Mouse (Mus musculus) CH12.LX (cell line): Measurements from ENCODE around the gene Strn. TPM values are rescaled to one million over a fixed set of nuclear protein-coding genes. Genes with fewer than 3 reads are reported as not detected.

Experiments used
- DNase-seq: peaks from one replicate; pipeline ENCODE4 v3.0.0-alpha.2; 2013; ENCODE audit errors: extremely low read depth
- H3K27ac ChIP-seq: 2 replicates; pipeline ENCODE4 v1.5.1; 2012; ENCODE audit warnings: low read depth, mild to moderate bottlenecking, control low read depth, moderate library complexity; ENCODE audit not compliant: insufficient read depth
- H3K27me3 ChIP-seq: replicated peaks from 2 replicates; pipeline ENCODE3; 2012; ENCODE audit warnings: inconsistent platforms
- H3K36me3 ChIP-seq, 2 experiments: replicated peaks in 1 of 2; 2 replicates each; pipeline versions ENCODE3 to v1.6.1; 2012; ENCODE audit warnings: inconsistent platforms in 1 of 2, low read length in 1 of 2, mild to moderate bottlenecking in 1 of 2, mixed read lengths in 1 of 2, moderate library complexity in 1 of 2; ENCODE audit not compliant: control insufficient read depth in 1 of 2, insufficient read depth in 1 of 2
- H3K4me1 ChIP-seq, 2 experiments: 2 replicates each; pipeline ENCODE4 v1.6.1; 2012; ENCODE audit warnings: inconsistent platforms in 1 of 2, moderate library complexity in 1 of 2; ENCODE audit not compliant: insufficient read depth in 2 of 2, control insufficient read depth in 1 of 2
- H3K4me2 ChIP-seq: 2 replicates; pipeline ENCODE4 v1.6.1; 2012; ENCODE audit warnings: low read depth, mild to moderate bottlenecking, control low read depth; ENCODE audit not compliant: poor library complexity, insufficient read depth, severe bottlenecking
- H3K4me3 ChIP-seq, 3 experiments: fragments of 150-350 bp in 1 of 3; sonication (generic) in 1 of 3; replicated peaks in 1 of 3; 2 replicates each; pipeline versions ENCODE3 to v1.5.1; 2011 to 2012; ENCODE audit warnings: low read depth in 2 of 3, low read length in 2 of 3, mild to moderate bottlenecking in 2 of 3, moderate library complexity in 2 of 3, control low read depth in 1 of 3, improper control_type of control experiment in 1 of 3, inconsistent platforms in 1 of 3, mixed read lengths in 1 of 3; ENCODE audit not compliant: poor library complexity in 1 of 3
- H3K79me2 ChIP-seq: replicated peaks from 2 replicates; pipeline ENCODE4 v1.6.1; 2012; ENCODE audit warnings: mild to moderate bottlenecking, moderate library complexity; ENCODE audit not compliant: control insufficient read depth, poor library complexity, insufficient read depth, severe bottlenecking; ENCODE audit errors: extremely low read depth
- H3K9ac ChIP-seq: 2 replicates; pipeline ENCODE4 v1.6.1; 2012; ENCODE audit warnings: low read depth, mild to moderate bottlenecking, control low read depth, moderate library complexity; ENCODE audit not compliant: insufficient read depth
- H3K9me3 ChIP-seq: replicated peaks from 2 replicates; pipeline ENCODE3; 2012; ENCODE audit warnings: low read length, inconsistent platforms, mixed read lengths
- CHD1 ChIP-seq: IDR thresholded peaks from 2 replicates; pipeline ENCODE4 v1.6.1; 2012; ENCODE audit warnings: low read depth, low read length, improper control_type of control experiment, inconsistent platforms
- CHD2 ChIP-seq: IDR thresholded peaks from 2 replicates; pipeline ENCODE4 v1.6.1; 2011; ENCODE audit warnings: low read length, improper control_type of control experiment
- E2F4 ChIP-seq: IDR thresholded peaks from 2 replicates; pipeline ENCODE4 v1.6.1; 2011; ENCODE audit warnings: low read depth, low read length, improper control_type of control experiment; ENCODE audit not compliant: insufficient replicate concordance
- ELF1 ChIP-seq: IDR thresholded peaks from 2 replicates; pipeline ENCODE4 v1.6.1; 2014; ENCODE audit warnings: low read depth, mild to moderate bottlenecking, inconsistent platforms, low read length, improper control_type of control experiment
- EP300 ChIP-seq: IDR thresholded peaks from 2 replicates; pipeline ENCODE4 v1.6.1; 2011; ENCODE audit warnings: low read length, improper control_type of control experiment
- GABPA ChIP-seq: IDR thresholded peaks from 2 replicates; pipeline ENCODE4 v1.6.1; 2012; ENCODE audit warnings: low read depth, low read length, improper control_type of control experiment, inconsistent platforms; ENCODE audit not compliant: insufficient replicate concordance
- JUN ChIP-seq: IDR thresholded peaks from 2 replicates; pipeline ENCODE4 v1.6.1; 2011; ENCODE audit warnings: low read depth, mild to moderate bottlenecking, low read length, improper control_type of control experiment, moderate library complexity; ENCODE audit not compliant: insufficient read depth
- JUND ChIP-seq: conservative IDR thresholded peaks from 2 replicates; pipeline ENCODE4 v1.6.1; 2011; ENCODE audit warnings: low read depth, low read length, improper control_type of control experiment
- MAX ChIP-seq: IDR thresholded peaks from 2 replicates; pipeline ENCODE4 v1.6.1; 2011; ENCODE audit warnings: low read length, improper control_type of control experiment
- MAZ ChIP-seq: IDR thresholded peaks from 2 replicates; pipeline ENCODE4 v1.6.1; 2012; ENCODE audit warnings: low read depth, mild to moderate bottlenecking, inconsistent platforms, low read length, improper control_type of control experiment, moderate library complexity
- MEF2A ChIP-seq: IDR thresholded peaks from 2 replicates; pipeline ENCODE4 v1.6.1; 2014; ENCODE audit warnings: low read depth, mild to moderate bottlenecking, inconsistent platforms, low read length, improper control_type of control experiment, borderline replicate concordance
- MYC ChIP-seq: IDR thresholded peaks from 2 replicates; pipeline ENCODE4 v1.6.1; 2011; ENCODE audit warnings: low read depth, mild to moderate bottlenecking, improper control_type of control experiment, low read length
- NRF1 ChIP-seq: IDR thresholded peaks from 2 replicates; pipeline ENCODE4 v1.6.1; 2014; ENCODE audit warnings: low read depth, mild to moderate bottlenecking, inconsistent platforms, low read length, improper control_type of control experiment, moderate library complexity
- PAX5 ChIP-seq: IDR thresholded peaks from 2 replicates; pipeline ENCODE4 v1.6.1; 2012; ENCODE audit warnings: low read length, inconsistent platforms, mixed read lengths
- POLR2A ChIP-seq: IDR thresholded peaks from 2 replicates; pipeline ENCODE4 v1.6.1; 2011; ENCODE audit warnings: low read depth, mild to moderate bottlenecking, improper control_type of control experiment, low read length
- POLR2AphosphoS2 ChIP-seq: IDR thresholded peaks from 2 replicates; pipeline ENCODE4 v1.6.1; 2011; ENCODE audit warnings: low read depth, low read length, improper control_type of control experiment
- RAD21 ChIP-seq: IDR thresholded peaks from 2 replicates; pipeline ENCODE4 v1.6.1; 2011; ENCODE audit warnings: low read depth, mild to moderate bottlenecking, low read length, improper control_type of control experiment, moderate library complexity
- RCOR1 ChIP-seq: conservative IDR thresholded peaks from 2 replicates; pipeline ENCODE4 v1.6.1; 2012; ENCODE audit warnings: low read depth, mild to moderate bottlenecking, inconsistent platforms, low read length, improper control_type of control experiment
- TCF12 ChIP-seq: IDR thresholded peaks from 2 replicates; pipeline ENCODE4 v1.6.1; 2014; ENCODE audit warnings: low read depth, mild to moderate bottlenecking, inconsistent platforms, low read length, improper control_type of control experiment
- USF2 ChIP-seq: conservative IDR thresholded peaks from 2 replicates; pipeline ENCODE4 v1.6.1; 2011; ENCODE audit warnings: low read depth, low read length, improper control_type of control experiment
- ZC3H11A ChIP-seq: IDR thresholded peaks from 2 replicates; pipeline ENCODE4 v1.6.1; 2012; ENCODE audit warnings: low read depth, mild to moderate bottlenecking, inconsistent platforms, low read length, improper control_type of control experiment
- ZMIZ1 ChIP-seq: IDR thresholded peaks from 2 replicates; pipeline ENCODE4 v1.6.1; 2012; ENCODE audit warnings: low read depth, mild to moderate bottlenecking, inconsistent platforms, low read length, improper control_type of control experiment
- dilution Hi-C: fragments of 300-500 bp; cut with MboI; formaldehyde crosslinking; loops from 2 replicates; pipeline ENCODE4 v1.14.3; 2020; ENCODE audit warnings: low sequenced_read_pairs; ENCODE audit not compliant: extremely low pct_unique_long_range_greater_than_20kb, extremely low pct_ligation_motif_present
- in situ Hi-C: fragments of 300-500 bp; cut with MboI; formaldehyde crosslinking; loops from 3 replicates; pipeline ENCODE4 v1.14.3; 2019; ENCODE audit warnings: low sequenced_read_pairs, low pct_ligation_motif_present, low pct_unique_long_range_greater_than_20kb, mixed read lengths
- polyA plus RNA-seq: library from polyadenylated mRNA; unstranded; fragments of >175 nt; gene quantifications from 2 replicates; pipeline ENCODE4 v1.2.1, GENCODE M21; 2012; ENCODE audit warnings: low read depth; ENCODE audit not compliant: insufficient read length
- total RNA-seq, 2 experiments: library from RNA; depleted of rRNA; stranded (reverse); fragments of 300-350 nt in 1 of 2; fragments of >200 nt in 1 of 2; gene quantifications; 2 replicates each; pipeline ENCODE4 v1.2.3; 2012 to 2014

Gene Strn
- total and polyA plus RNA-seq, 3 experiments: 9.9 to 14.3 (median 12.3) TPM

DNA sequence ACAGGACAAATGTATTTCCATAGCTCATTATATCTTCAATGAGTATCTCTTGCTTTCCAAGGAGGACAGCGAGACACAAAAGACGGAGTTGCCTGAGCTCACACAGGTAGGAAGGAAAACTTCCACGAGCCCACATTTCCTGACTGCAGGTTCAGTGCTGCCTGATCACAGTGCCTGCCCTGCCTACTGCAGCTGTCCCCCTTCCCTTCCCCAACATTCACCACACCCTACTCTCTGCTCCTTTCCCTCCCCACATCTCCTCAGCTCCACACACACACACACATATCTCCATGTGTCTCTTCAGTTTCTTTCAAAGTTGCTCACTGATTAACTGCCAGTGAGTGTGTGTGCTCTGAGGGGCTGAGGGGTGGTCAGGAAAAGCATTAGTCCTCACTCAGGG lies 96.6 kb downstream of the Strn start:
- H3K4me1 ChIP-seq: peaks cover 0 to 11% of the 10 kb centered on the region in 2 experiments; a peak in 2 of 4 replicates
- TF ChIP-seq ZMIZ1 (no peak), ZC3H11A (no peak), POLR2AphosphoS2 (no peak), EP300 (no peak), MEF2A (no peak), RAD21 (no peak), CHD1 (no peak), TCF12 (no peak), JUN (no peak), JUND (no peak), MAZ (no peak), USF2 (no peak), GABPA (no peak), NRF1 (no peak), POLR2A (no peak), CHD2 (no peak), PAX5 (no peak), E2F4 (no peak)
- TF ChIP-seq, all 38 proteins: peak for 0
- no peaks in the 10 kb centered on the region for H3K27me3 ChIP-seq
- in situ Hi-C loops: no loop called here
- H3K79me2 ChIP-seq: no peaks in the 10 kb centered on the region
- H3K36me3 ChIP-seq: peaks cover 0 to 2% of the 10 kb centered on the region in 2 experiments
- H3K4me3 ChIP-seq: no peak overlapping the region
- no peaks in the 10 kb centered on the region for H3K9me3 ChIP-seq
- dilution Hi-C loops: no loop called here
- no peak for DNase-seq
- H3K4me2 ChIP-seq: no peak overlapping the region
- H3K27ac ChIP-seq: no peak overlapping the region
- no peak overlapping the region for H3K9ac ChIP-seq

DNA sequence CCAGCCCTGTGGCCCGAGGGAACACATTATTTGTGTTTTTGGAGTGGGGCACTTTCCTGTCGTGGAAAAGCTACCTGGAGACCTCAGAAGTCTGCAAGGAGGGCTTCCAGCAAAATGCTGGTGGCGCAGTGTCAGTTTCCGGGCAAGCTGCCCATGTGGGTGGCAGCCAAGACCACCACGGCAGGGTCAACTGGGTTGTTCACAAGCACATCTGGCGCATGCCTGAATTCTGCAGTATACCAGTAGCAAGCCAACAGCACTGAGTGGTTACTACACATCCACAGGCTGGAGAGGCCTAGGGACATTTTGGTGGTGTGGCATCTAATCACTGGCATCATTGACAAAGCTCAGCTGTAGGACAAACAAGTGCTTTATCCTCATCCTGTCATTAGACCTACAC lies 97.9 kb downstream of the Strn start:
- Histone ChIP-seq H3K9me3 (no peaks in the 10 kb centered on the region), H3K36me3 (peaks cover 0 to 2% of the 10 kb centered on the region in 2 experiments), H3K27me3 (no peaks in the 10 kb centered on the region), H3K9ac (no peak overlapping the region), H3K4me1 (peaks cover 0 to 11% of the 10 kb centered on the region in 2 experiments; a peak in 2 of 4 replicates), H3K4me3 (no peak overlapping the region), H3K4me2 (no peak overlapping the region), H3K79me2 (no peaks in the 10 kb centered on the region), H3K27ac (no peak overlapping the region)
- dilution Hi-C loops (no loop called here), in situ Hi-C loops (no loop called here)
- no peak for DNase-seq
- TF ChIP-seq MAX: no peak
- TF ChIP-seq MYC: no peak
- TF ChIP-seq JUND: no peak
- no peak for TF ChIP-seq ELF1
- no peak for TF ChIP-seq RCOR1
- no peak for TF ChIP-seq CHD1
- TF ChIP-seq ZC3H11A: no peak
